Mouse (Mus musculus) heart, embryonic 10.5 days (tissue): ENCODE results near the gene Gpr89. TPM values are rescaled to one million over a fixed set of nuclear protein-coding genes. Genes with fewer than 3 reads are reported as not detected.

Experiments
- DNase-seq: peaks from one replicate; pipeline ENCODE4 v3.0.0-alpha.2; 2017; ENCODE audit warnings: low spot score
- H3K27ac ChIP-seq: fragments of 300-500 bp; sonication (generic); 2 replicates; pipeline ENCODE4 v1.5.1; 2016; ENCODE audit warnings: mild to moderate bottlenecking
- H3K27me3 ChIP-seq: fragments of 300-500 bp; sonication (generic); 2 replicates; pipeline ENCODE4 v1.6.1; 2016; ENCODE audit warnings: mild to moderate bottlenecking; ENCODE audit not compliant: poor library complexity, insufficient read depth, severe bottlenecking
- H3K36me3 ChIP-seq: fragments of 300-500 bp; sonication (generic); 2 replicates; pipeline ENCODE4 v1.6.1; 2016; ENCODE audit warnings: mild to moderate bottlenecking, moderate library complexity
- H3K4me1 ChIP-seq: fragments of 300-500 bp; sonication (generic); 2 replicates; pipeline ENCODE4 v1.6.1; 2016; ENCODE audit warnings: mild to moderate bottlenecking
- H3K4me3 ChIP-seq: fragments of 300-500 bp; sonication (generic); 2 replicates; pipeline ENCODE4 v1.5.1; 2016; ENCODE audit warnings: mild to moderate bottlenecking, moderate library complexity
- H3K9me3 ChIP-seq: fragments of 300-500 bp; sonication (generic); 2 replicates; pipeline ENCODE4 v1.6.1; 2016; ENCODE audit warnings: mild to moderate bottlenecking, moderate library complexity
- WGBS: fragments of 180-500 bp; shearing (Covaris S2); methylation state at CpG from one replicate; pipeline ENCODE4 v1.1.7; 2016; 5-methylcytosine and 5-hydroxymethylcytosine counted together
- polyA plus RNA-seq: library from polyadenylated mRNA; unstranded; fragments of >200 nt; fragmentation: Nextera tagmentation; extraction: Ambion mirVana; gene quantifications from 2 replicates; pipeline ENCODE4 v1.2.1, GENCODE M21; 2016

The Gpr89 gene
- polyA plus RNA-seq, 1 experiment from 2014 or later: 37.8 TPM

DNA sequence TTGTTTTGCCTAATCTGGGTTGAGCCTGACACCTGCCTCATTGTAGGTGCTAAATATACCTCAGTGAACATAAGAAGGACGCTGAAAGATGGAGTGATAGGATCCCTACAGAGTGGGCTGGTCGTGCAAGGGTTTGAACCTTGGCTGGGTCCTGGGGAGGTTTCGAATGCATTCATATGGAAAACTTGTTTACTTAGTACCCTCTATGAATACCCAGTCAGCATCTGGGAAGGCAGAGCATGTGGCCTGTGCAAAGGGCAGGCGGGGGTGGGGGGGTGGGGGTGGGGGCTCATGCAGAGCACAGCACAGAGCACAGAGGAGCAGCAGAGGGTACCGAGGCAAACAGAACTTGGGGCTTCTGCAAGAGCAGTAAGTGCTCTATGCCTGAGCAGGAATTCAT is 72.2 kb downstream of the Gpr89 start:
- Histone ChIP-seq H3K27ac (peak overlapping the region; percentile 10; the same call in 1 of the 2 replicates), H3K36me3 (no peaks in the 10 kb centered on the region), H3K27me3 (peaks cover 14% of the 10 kb centered on the region; the same call in 1 of the 2 replicates), H3K4me3 (no peak overlapping the region), H3K9me3 (no peaks in the 10 kb centered on the region), H3K4me1 (0 out of 2 replicates have a peak, but pooled peaks cover 11% of the 10 kb centered on the region)
- 33% methylated on average over 5 of the region's 5 CpGs for WGBS
- DNase-seq: no peak

DNA sequence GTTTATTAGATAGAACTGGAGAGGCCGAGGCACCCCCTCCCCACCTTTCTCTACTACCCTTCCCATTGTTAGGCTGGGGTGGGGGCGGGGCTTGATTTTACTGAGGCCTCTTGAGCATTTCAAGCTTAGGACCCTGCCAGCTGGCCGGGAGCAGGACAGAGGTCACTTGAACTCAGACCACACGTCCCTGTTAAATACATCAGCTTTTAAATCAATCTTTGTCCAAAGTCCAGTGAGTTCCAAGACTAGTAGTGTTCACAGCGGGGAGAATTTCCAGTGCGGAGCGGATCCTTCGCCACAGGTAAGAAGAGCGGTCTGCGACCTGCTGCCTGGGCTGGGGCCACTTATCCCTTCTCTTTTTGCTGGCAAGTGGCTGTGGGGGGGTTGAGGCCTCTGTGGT is 75.3 kb downstream of the Gpr89 start:
- H3K4me1 ChIP-seq: 0 out of 2 replicates have a peak, but pooled peaks cover 11% of the 10 kb centered on the region
- no peak overlapping the region for H3K4me3 ChIP-seq
- H3K27ac ChIP-seq: no peak overlapping the region
- peaks cover 14% of the 10 kb centered on the region; the same call in 1 of the 2 replicates for H3K27me3 ChIP-seq
- no peaks in the 10 kb centered on the region for H3K9me3 ChIP-seq
- WGBS: 80% methylated on average over 10 of the region's 10 CpGs
- H3K36me3 ChIP-seq: no peaks in the 10 kb centered on the region
- no peak for DNase-seq

DNA sequence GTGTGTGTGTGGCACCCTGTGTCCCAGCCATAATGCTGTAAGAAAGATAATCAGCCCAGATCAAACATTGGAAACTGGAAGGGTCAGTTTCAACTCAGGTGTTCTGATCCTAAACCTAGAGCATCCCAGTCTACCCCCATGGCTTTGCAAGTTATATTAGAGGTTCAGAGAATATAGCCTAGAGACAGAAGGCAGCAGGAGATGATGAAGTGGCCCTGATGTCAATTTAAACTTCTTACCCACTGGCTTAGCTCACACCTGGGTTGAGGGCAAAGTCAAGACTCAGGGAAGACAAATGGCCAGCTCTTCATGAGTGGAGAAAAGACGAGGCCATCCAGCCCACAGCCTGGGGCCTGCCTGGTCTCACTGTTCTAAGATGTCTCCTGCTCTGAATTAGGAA is 76.2 kb downstream of the Gpr89 start, which contains the start of the genes Pdzk1 and Cd160:
Pdzk1 (plus strand) TSS at position 301 of the 400 bp plus-strand sequence.
Cd160 (minus strand) TSS at position 368 of the 400 bp plus-strand sequence.
- WGBS: 65% methylated on average over 1 of the region's 1 CpGs
- Histone ChIP-seq H3K9me3 (no peaks in the 10 kb centered on the region), H3K36me3 (no peaks in the 10 kb centered on the region), H3K4me1 (0 out of 2 replicates have a peak, but pooled peaks cover 11% of the 10 kb centered on the region), H3K4me3 (peak within 1 kb of the TSS; percentile 23; the same call in 1 of the 2 replicates), H3K27ac (no peak within 1 kb of the TSS), H3K27me3 (peaks cover 14% of the 10 kb centered on the region; the same call in 1 of the 2 replicates)
- no peak for DNase-seq

DNA sequence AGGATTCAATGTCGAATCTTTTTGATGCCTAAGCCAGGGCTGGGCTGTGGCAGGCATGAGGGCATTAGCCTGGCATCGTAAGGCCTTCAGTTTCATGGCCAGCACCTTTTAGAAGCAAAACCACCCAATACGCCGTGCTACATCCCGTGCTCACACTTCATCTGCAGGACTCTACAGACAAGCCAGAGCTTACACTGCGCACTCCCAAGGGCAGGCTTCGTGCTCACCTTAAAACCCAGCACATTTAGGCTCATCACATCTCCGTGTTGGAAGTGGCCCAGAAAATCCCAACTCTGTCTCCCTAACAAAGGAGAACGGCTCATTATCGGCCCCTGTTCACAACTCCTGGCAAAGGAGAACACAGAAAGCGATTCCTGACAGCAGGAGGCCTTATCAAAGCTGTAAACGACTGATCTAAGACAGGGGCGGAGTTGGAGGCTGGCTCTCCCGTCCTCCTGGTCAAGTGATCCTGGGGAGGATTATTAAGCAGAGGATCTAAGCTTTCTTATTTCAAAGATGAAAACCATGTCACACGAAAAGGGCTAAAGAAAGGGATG is 76.8 kb downstream of the Gpr89 start:
- H3K4me3 ChIP-seq: peak overlapping the region; percentile 23; the same call in 1 of the 2 replicates
- no peaks in the 10 kb centered on the region for H3K36me3 ChIP-seq
- WGBS: 25% methylated on average over 15 of the region's 15 CpGs
- H3K9me3 ChIP-seq: no peaks in the 10 kb centered on the region
- no peak for DNase-seq
- H3K27ac ChIP-seq: no peak overlapping the region
- 0 out of 2 replicates have a peak, but pooled peaks cover 11% of the 10 kb centered on the region for H3K4me1 ChIP-seq
- peaks cover 14% of the 10 kb centered on the region; the same call in 1 of the 2 replicates for H3K27me3 ChIP-seq

DNA sequence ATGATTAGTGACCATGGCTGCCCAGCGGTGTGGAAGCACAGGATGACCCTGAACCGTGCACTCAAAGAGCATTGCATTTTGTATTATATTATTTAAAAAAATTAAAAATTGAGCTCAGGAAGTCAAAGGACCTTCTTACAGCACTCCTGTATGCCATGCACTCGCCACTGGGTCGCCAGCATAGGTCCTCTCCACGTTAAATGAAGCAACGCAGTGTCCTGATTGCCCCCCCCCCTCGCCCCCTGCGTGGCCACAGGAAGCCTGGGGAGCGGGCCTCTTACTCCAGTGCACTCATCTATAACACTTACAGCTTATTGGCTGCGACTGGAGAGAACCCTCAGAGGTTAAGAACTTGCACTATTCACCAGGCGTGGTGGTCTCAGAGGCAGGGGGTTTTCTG is 79.9 kb downstream of the Gpr89 start:
- no peak overlapping the region for H3K27ac ChIP-seq
- WGBS: 50% methylated on average over 11 of the region's 11 CpGs
- 0 out of 2 replicates have a peak, but pooled peaks cover 4% of the 10 kb centered on the region for H3K4me1 ChIP-seq
- no peaks in the 10 kb centered on the region for H3K36me3 ChIP-seq
- H3K9me3 ChIP-seq: no peaks in the 10 kb centered on the region
- peaks cover 11% of the 10 kb centered on the region; the same call in 1 of the 2 replicates for H3K27me3 ChIP-seq
- DNase-seq: no peak
- H3K4me3 ChIP-seq: no peak overlapping the region

DNA sequence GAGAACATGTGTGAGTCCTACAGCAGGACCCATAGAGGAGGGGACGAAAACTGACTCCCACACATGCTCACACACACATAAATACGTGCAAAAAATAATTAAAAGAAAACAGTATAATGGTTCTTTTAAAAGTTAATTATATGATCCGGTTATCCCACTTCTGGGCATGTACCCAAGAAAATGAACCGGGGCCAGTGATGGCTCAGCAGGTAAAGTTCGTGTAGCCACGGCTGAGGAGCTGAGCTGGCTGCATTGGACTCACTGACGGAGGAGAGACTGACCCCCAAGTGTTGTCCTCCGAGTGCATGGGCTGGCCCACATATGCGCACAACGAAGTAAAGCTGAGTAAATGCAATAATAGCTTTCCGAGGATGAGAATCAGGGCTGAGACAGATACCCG is 80.5 kb downstream of the Gpr89 start:
- peaks cover 5% of the 10 kb centered on the region; the same call in 1 of the 2 replicates for H3K27me3 ChIP-seq
- DNase-seq: no peak
- no peak overlapping the region for H3K27ac ChIP-seq
- H3K4me3 ChIP-seq: no peak overlapping the region
- no peaks in the 10 kb centered on the region for H3K36me3 ChIP-seq
- 83% methylated on average over 12 of the region's 12 CpGs for whole genome bisulfite sequencing
- H3K4me1 ChIP-seq: 0 out of 2 replicates have a peak, but pooled peaks cover 6% of the 10 kb centered on the region
- H3K9me3 ChIP-seq: no peaks in the 10 kb centered on the region

DNA sequence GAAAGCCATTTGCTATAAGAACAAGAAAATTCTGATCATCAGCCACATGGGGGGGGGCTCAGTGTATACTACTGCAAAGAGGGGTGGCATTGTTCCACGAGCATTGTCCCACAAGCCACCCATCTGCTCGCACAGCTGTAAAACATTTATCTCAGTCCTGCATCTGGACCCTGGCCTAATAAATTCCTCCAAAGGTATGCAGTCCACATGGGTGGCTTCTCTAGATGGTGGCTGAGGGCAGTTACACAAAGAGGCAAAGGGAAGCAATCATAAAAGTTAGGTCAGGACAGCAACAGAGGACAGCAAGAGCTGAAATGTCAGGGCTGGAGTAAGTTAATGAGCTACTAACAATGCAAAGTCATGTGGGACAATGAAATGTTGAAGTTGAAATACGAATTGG is 81.4 kb downstream of the Gpr89 start:
- no peak overlapping the region for H3K4me3 ChIP-seq
- H3K27ac ChIP-seq: no peak overlapping the region
- H3K4me1 ChIP-seq: 0 out of 2 replicates have a peak, but pooled peaks cover 6% of the 10 kb centered on the region
- no peak for DNase-seq
- H3K36me3 ChIP-seq: no peaks in the 10 kb centered on the region
- no peaks in the 10 kb centered on the region for H3K9me3 ChIP-seq
- H3K27me3 ChIP-seq: no peaks in the 10 kb centered on the region
- 80% methylated on average over 3 of the region's 3 CpGs for WGBS

DNA sequence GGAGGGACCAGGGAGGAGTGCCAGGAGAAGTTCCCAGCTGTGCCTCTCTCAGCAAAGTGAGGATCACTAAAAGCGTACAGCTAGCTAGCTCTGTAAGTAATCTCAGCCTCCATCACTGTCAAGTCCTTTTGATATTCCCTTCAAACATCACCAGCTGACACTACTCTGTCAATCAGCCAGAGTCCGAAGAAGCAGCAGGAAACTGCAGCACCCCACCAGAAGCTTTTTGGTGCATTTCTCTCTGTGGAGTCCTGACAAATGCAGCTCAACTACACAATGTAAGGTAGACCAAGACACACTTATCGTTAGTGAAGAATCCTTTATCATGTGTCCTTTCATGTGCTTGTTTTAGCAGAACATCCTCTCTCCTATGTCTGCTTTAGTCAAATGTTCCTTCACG is 83.6 kb downstream of the Gpr89 start:
- 0 out of 2 replicates have a peak, but pooled peaks cover 3% of the 10 kb centered on the region for H3K4me1 ChIP-seq
- no peaks in the 10 kb centered on the region for H3K36me3 ChIP-seq
- 80% methylated on average over 4 of the region's 4 CpGs for WGBS
- no peak overlapping the region for H3K4me3 ChIP-seq
- DNase-seq: peak; percentile 51
- H3K27me3 ChIP-seq: no peaks in the 10 kb centered on the region
- no peak overlapping the region for H3K27ac ChIP-seq
- no peaks in the 10 kb centered on the region for H3K9me3 ChIP-seq

DNA sequence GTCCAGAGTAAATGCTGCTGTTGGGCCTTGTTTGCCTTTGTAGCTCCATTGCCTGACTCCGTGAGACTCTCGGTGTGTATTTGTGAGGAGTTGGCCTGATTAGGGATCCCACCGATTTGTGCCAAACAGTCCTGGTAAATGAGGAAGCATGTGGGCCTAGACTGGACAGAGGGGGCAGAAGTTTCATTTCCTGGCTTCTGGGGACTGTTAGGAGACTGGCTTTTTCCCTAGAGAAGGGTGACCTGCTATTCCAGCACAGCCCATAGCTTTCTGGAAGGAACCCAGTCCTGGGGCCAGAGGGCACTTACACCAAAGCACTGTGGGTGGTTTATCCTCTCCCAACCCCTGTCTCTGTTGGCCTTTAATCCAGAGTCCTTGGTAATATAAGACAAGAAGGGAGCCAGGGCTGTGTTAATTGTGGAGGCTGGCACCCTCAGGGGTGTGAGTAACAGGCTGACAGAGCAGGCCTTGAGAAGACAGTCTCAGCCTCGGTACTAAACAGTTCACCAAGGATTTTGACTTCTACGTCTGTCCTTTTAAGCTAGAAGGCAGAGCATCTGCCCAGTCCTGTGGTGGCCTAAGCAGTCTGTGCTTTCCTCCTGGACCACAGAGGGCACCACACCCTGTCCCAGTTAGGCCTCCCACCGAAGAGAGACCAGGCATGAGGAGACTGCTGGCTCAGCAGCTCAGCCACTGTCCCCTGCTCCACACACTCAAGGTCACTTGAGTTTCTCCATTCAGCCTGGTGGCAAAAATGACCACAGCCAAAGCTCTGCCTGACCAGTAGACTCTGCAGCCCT is 84.8 kb downstream of the Gpr89 start:
- Histone ChIP-seq H3K4me3 (no peak overlapping the region), H3K27me3 (peaks cover 5% of the 10 kb centered on the region; the same call in 1 of the 2 replicates), H3K36me3 (no peaks in the 10 kb centered on the region), H3K27ac (no peak overlapping the region), H3K4me1 (0 out of 2 replicates have a peak, but pooled peaks cover 3% of the 10 kb centered on the region), H3K9me3 (no peaks in the 10 kb centered on the region)
- DNase-seq: peak; percentile 45
- WGBS: 70% methylated on average over 6 of the region's 6 CpGs

Other genes starting within 250 kb of the Gpr89 start
- 0.14 TPM in 2 replicates for gene Ankrd35, start 235.2 kb downstream of the Gpr89 start, polyA plus RNA-seq
- 41.8 and 43.4 TPM in 2 replicates for gene Pias3, start 209.0 kb downstream of the Gpr89 start, polyA plus RNA-seq
- gene Nudt17, start 196.8 kb downstream of the Gpr89 start, polyA plus RNA-seq: 7.1 and 8.5 TPM in 2 replicates
- 37.7 and 41.0 TPM in 2 replicates for gene Polr3c, start 177.7 kb downstream of the Gpr89 start, polyA plus RNA-seq
- gene Rnf115, start 177.7 kb downstream of the Gpr89 start, polyA plus RNA-seq: 47.9 and 59.6 TPM in 2 replicates
- 0.98 TPM in 1 of 2 replicates, not detected in the other for gene Pdzk1, start 76.1 kb downstream of the Gpr89 start, polyA plus RNA-seq
- gene Cd160, start 76.0 kb downstream of the Gpr89 start, polyA plus RNA-seq: 0.06 TPM in 1 of 2 replicates, not detected in the other
- gene Gja5, start 653 bp downstream of the Gpr89 start, polyA plus RNA-seq: 57.3 and 133 TPM in 2 replicates
- not detected in 2 replicates for gene Gja8, start 20.7 kb upstream of the Gpr89 start, polyA plus RNA-seq